Mouse (Mus musculus): ENCODE results near the gene Gm28047. TPM values are rescaled to one million over a fixed set of nuclear protein-coding genes. Genes with fewer than 3 reads are reported as not detected.

The Gm28047 gene
- polyA plus RNA-seq, 1 experiment from 2014 or later: not detected

- Histone ChIP-seq H3K27ac (no peak overlapping the region), H3K4me3 (no peak overlapping the region), H3K4me1 (no peaks in the 10 kb centered on the region), H3K27me3 (replicated peaks) (no peaks in the 10 kb centered on the region), H3K36me3 (replicated peaks) (peaks cover 86% of the 10 kb centered on the region), H3K9ac (no peak overlapping the region), H3K9me3 (no peaks in the 10 kb centered on the region), H3K4me2 (no peak overlapping the region)
- WGBS: 87% methylated on average over 5 of the region's 5 CpGs
- no peak for ATAC-seq (replicated peaks)
These were observed 124.4 kb downstream of the Gm28047 start for GRCm38 (mm10) chr15:102500479-102500878.

GRCm38 (mm10) chr15:102499851-102500250 is 125.0 kb downstream of the Gm28047 start:
- no peak overlapping the region for H3K4me2 ChIP-seq
- ATAC-seq (replicated peaks): no peak
- WGBS: 94% methylated on average over 6 of the region's 6 CpGs
- no peaks in the 10 kb centered on the region for H3K4me1 ChIP-seq
- no peaks in the 10 kb centered on the region for H3K27me3 ChIP-seq (replicated peaks)
- H3K27ac ChIP-seq: no peak overlapping the region
- H3K9ac ChIP-seq: no peak overlapping the region
- no peak overlapping the region for H3K4me3 ChIP-seq
- H3K9me3 ChIP-seq: no peaks in the 10 kb centered on the region
- H3K36me3 ChIP-seq (replicated peaks): peaks cover 85% of the 10 kb centered on the region

GRCm38 (mm10) chr15:102499370-102499769 is 125.5 kb downstream of the Gm28047 start:
- no peak overlapping the region for H3K4me2 ChIP-seq
- H3K9me3 ChIP-seq: no peaks in the 10 kb centered on the region
- 77% methylated on average over 3 of the region's 3 CpGs for WGBS
- H3K9ac ChIP-seq: no peak overlapping the region
- H3K4me1 ChIP-seq: no peaks in the 10 kb centered on the region
- no peak overlapping the region for H3K27ac ChIP-seq
- peaks cover 85% of the 10 kb centered on the region for H3K36me3 ChIP-seq (replicated peaks)
- H3K27me3 ChIP-seq (replicated peaks): no peaks in the 10 kb centered on the region
- ATAC-seq (replicated peaks): no peak
- no peak overlapping the region for H3K4me3 ChIP-seq

GRCm38 (mm10) chr15:102498322-102498721 is 126.5 kb downstream of the Gm28047 start:
- whole genome bisulfite sequencing: 90% methylated on average over 3 of the region's 3 CpGs
- no peaks in the 10 kb centered on the region for H3K27me3 ChIP-seq (replicated peaks)
- H3K4me1 ChIP-seq: no peaks in the 10 kb centered on the region
- H3K9ac ChIP-seq: no peak overlapping the region
- no peak overlapping the region for H3K27ac ChIP-seq
- no peak overlapping the region for H3K4me3 ChIP-seq
- H3K4me2 ChIP-seq: no peak overlapping the region
- H3K9me3 ChIP-seq: no peaks in the 10 kb centered on the region
- no peak for ATAC-seq (replicated peaks)
- peaks cover 83% of the 10 kb centered on the region for H3K36me3 ChIP-seq (replicated peaks)

- Histone ChIP-seq H3K4me3 (no peak overlapping the region), H3K9ac (no peak overlapping the region), H3K4me1 (no peaks in the 10 kb centered on the region), H3K27ac (no peak overlapping the region), H3K4me2 (no peak overlapping the region), H3K9me3 (no peaks in the 10 kb centered on the region), H3K27me3 (replicated peaks) (no peaks in the 10 kb centered on the region), H3K36me3 (replicated peaks) (peaks cover 60% of the 10 kb centered on the region)
- ATAC-seq (replicated peaks): no peak
- 78% methylated on average over 1 of the region's 1 CpGs for WGBS
These were observed 137.2 kb downstream of the Gm28047 start for GRCm38 (mm10) chr15:102487664-102488063.

- no peak for ATAC-seq (replicated peaks)
- H3K36me3 ChIP-seq (replicated peaks): peaks cover 63% of the 10 kb centered on the region
- no peak overlapping the region for H3K4me2 ChIP-seq
- H3K4me1 ChIP-seq: no peaks in the 10 kb centered on the region
- H3K9me3 ChIP-seq: no peaks in the 10 kb centered on the region
- H3K9ac ChIP-seq: no peak overlapping the region
- H3K4me3 ChIP-seq: no peak overlapping the region
- H3K27me3 ChIP-seq (replicated peaks): no peaks in the 10 kb centered on the region
- no peak overlapping the region for H3K27ac ChIP-seq
- 94% methylated on average over 12 of the region's 12 CpGs for WGBS
These were observed 139.0 kb downstream of the Gm28047 start for GRCm38 (mm10) chr15:102485853-102486252.

- H3K27ac ChIP-seq: no peak overlapping the region
- H3K36me3 ChIP-seq (replicated peaks): peaks cover 54% of the 10 kb centered on the region
- ATAC-seq (replicated peaks): no peak
- no peak overlapping the region for H3K4me3 ChIP-seq
- 93% methylated on average over 3 of the region's 3 CpGs for WGBS
- H3K4me1 ChIP-seq: no peaks in the 10 kb centered on the region
- no peaks in the 10 kb centered on the region for H3K9me3 ChIP-seq
- no peak overlapping the region for H3K4me2 ChIP-seq
- H3K9ac ChIP-seq: no peak overlapping the region
- no peaks in the 10 kb centered on the region for H3K27me3 ChIP-seq (replicated peaks)
These were observed 141.7 kb downstream of the Gm28047 start for GRCm38 (mm10) chr15:102483136-102483535.

GRCm38 (mm10) chr15:102474520-102474919 is 150.3 kb downstream of the Gm28047 start:
- Histone ChIP-seq H3K9ac (no peak overlapping the region), H3K4me1 (peaks cover 17% of the 10 kb centered on the region), H3K9me3 (no peaks in the 10 kb centered on the region), H3K4me2 (no peak overlapping the region), H3K4me3 (no peak overlapping the region), H3K27ac (no peak overlapping the region), H3K36me3 (replicated peaks) (peaks cover 49% of the 10 kb centered on the region), H3K27me3 (replicated peaks) (no peaks in the 10 kb centered on the region)
- 92% methylated on average over 2 of the region's 2 CpGs for WGBS
- ATAC-seq (replicated peaks): no peak

MicroRNAs within 50 kb of the gene (microRNA counts, 519-probe panel; counts per million panel counts)
- 2,442 counts per million, percentile 46 among the panel's probes with 10 or more counts for microRNA mmu-miR-688

Small RNA genes lying within 50 kb of the gene (microRNA-seq; reads per million reads assigned to microRNA genes)
- not detected for gene Mir688

Other genes starting within 250 kb of the Gm28047 start
- 3.4 and 4.1 TPM in 2 replicates for gene Sp1, start 218.9 kb downstream of the Gm28047 start, polyA plus RNA-seq (2015; fragmentation: Nextera tagmentation; extraction: Ambion mirVana)
- gene Amhr2, start 179.7 kb downstream of the Gm28047 start, polyA plus RNA-seq (2015; fragmentation: Nextera tagmentation; extraction: Ambion mirVana): 0.30 and 0.34 TPM in 2 replicates
- gene Prr13, start 166.0 kb downstream of the Gm28047 start, polyA plus RNA-seq (2015; fragmentation: Nextera tagmentation; extraction: Ambion mirVana): 103 and 107 TPM in 2 replicates
- 123 and 126 TPM in 2 replicates for gene Pcbp2, start 154.5 kb downstream of the Gm28047 start, polyA plus RNA-seq (2015; fragmentation: Nextera tagmentation; extraction: Ambion mirVana)
- 13.8 and 16.1 TPM in 2 replicates for gene Gm10337, start 121.3 kb downstream of the Gm28047 start, polyA plus RNA-seq (2015; fragmentation: Nextera tagmentation; extraction: Ambion mirVana)
- 62.2 and 63.6 TPM in 2 replicates for gene Map3k12, start 108.0 kb downstream of the Gm28047 start, polyA plus RNA-seq (2015; fragmentation: Nextera tagmentation; extraction: Ambion mirVana)
- 104 and 108 TPM in 2 replicates for gene Tarbp2, start 106.9 kb downstream of the Gm28047 start, polyA plus RNA-seq (2015; fragmentation: Nextera tagmentation; extraction: Ambion mirVana)
- gene Npff, start 100.1 kb downstream of the Gm28047 start, polyA plus RNA-seq (2015; fragmentation: Nextera tagmentation; extraction: Ambion mirVana): 1.8 and 2.4 TPM in 2 replicates
- gene Atf7, start 397 bp upstream of the Gm28047 start, polyA plus RNA-seq (2015; fragmentation: Nextera tagmentation; extraction: Ambion mirVana): 15.6 and 20.0 TPM in 2 replicates
- 39.5 and 43.4 TPM in 2 replicates for gene Atp5g2, start 47.3 kb upstream of the Gm28047 start, polyA plus RNA-seq (2015; fragmentation: Nextera tagmentation; extraction: Ambion mirVana)
- 41.9 and 43.0 TPM in 2 replicates for gene Calcoco1, start 97.1 kb upstream of the Gm28047 start, polyA plus RNA-seq (2015; fragmentation: Nextera tagmentation; extraction: Ambion mirVana)